Mouse (Mus musculus) A20 (cell line): ENCODE data around the gene Cyb561.
A peak's percentile ranks its signal among the peaks of the same experiment; 100 is the strongest.

Experiments used
- DNase-seq: peaks from one replicate; pipeline ENCODE4 v3.0.0-alpha.2; 2011; ENCODE audit warnings: low read depth, low spot score

Cyb561 gene

GRCm38 (mm10) chr11:105952911-105953386, at the start of gene Cyb561:
Cyb561 (minus strand) TSS chr11:105953336.
- no peak for DNase-seq

GRCm38 (mm10) chr11:106001718-106002117, 48.6 kb upstream of the Cyb561 start:
- peak; percentile 61 for DNase-seq

GRCm38 (mm10) chr11:106000062-106000461, 46.9 kb upstream of the Cyb561 start:
- no peak for DNase-seq

GRCm38 (mm10) chr11:105994375-105994774, 41.2 kb upstream of the Cyb561 start, which contains the start of gene Ace3:
Ace3 (plus strand) TSS chr11:105994675.
- no peak for DNase-seq

GRCm38 (mm10) chr11:105990231-105990630, 37.1 kb upstream of the Cyb561 start:
- DNase-seq = no peak

GRCm38 (mm10) chr11:105989446-105989845, 36.3 kb upstream of the Cyb561 start:
- DNase-seq = no peak

GRCm38 (mm10) chr11:105987446-105987845, 34.3 kb upstream of the Cyb561 start:
- DNase-seq = no peak

- no peak for DNase-seq
Observed at GRCm38 (mm10) chr11:105984452-105984851, 31.3 kb upstream of the Cyb561 start.

GRCm38 (mm10) chr11:105978634-105979033, 25.5 kb upstream of the Cyb561 start:
- DNase-seq = no peak

GRCm38 (mm10) chr11:105978232-105978631, 25.1 kb upstream of the Cyb561 start:
- DNase-seq = no peak

- DNase-seq = no peak
Observed at GRCm38 (mm10) chr11:105975636-105976035, 22.5 kb upstream of the Cyb561 start.

- DNase-seq = no peak
Observed at GRCm38 (mm10) chr11:105975050-105975449, 21.9 kb upstream of the Cyb561 start.

- no peak for DNase-seq
Observed at GRCm38 (mm10) chr11:105974593-105974992, 21.5 kb upstream of the Cyb561 start.

- peak; percentile 22 for DNase-seq
Observed at GRCm38 (mm10) chr11:105969516-105969915, 16.4 kb upstream of the Cyb561 start.

- no peak for DNase-seq
Observed at GRCm38 (mm10) chr11:105968948-105969347, 15.8 kb upstream of the Cyb561 start.

GRCm38 (mm10) chr11:105967741-105968574, 14.8 kb upstream of the Cyb561 start, which contains the start of gene Ace:
Ace (plus strand) TSS chr11:105967945.
- no peak for DNase-seq

- no peak for DNase-seq
Observed at GRCm38 (mm10) chr11:105966288-105966687, 13.2 kb upstream of the Cyb561 start.

GRCm38 (mm10) chr11:105964691-105965090, 11.6 kb upstream of the Cyb561 start:
- peak; percentile 31 for DNase-seq

GRCm38 (mm10) chr11:105959355-105959754, 6.2 kb upstream of the Cyb561 start:
- DNase-seq = no peak

GRCm38 (mm10) chr11:105958566-105958965, 5.4 kb upstream of the Cyb561 start:
- no peak for DNase-seq

- DNase-seq = no peak
Observed at GRCm38 (mm10) chr11:105957501-105957900, 4.4 kb upstream of the Cyb561 start.

- no peak for DNase-seq
Observed at GRCm38 (mm10) chr11:105955815-105956430, 2.8 kb upstream of the Cyb561 start.

GRCm38 (mm10) chr11:105953402-105953801, 266 bp upstream of the Cyb561 start:
- no peak for DNase-seq
